Mouse (Mus musculus): ENCODE measurements around the gene Grb2. TPM values are rescaled to one million over a fixed set of nuclear protein-coding genes. Genes with fewer than 3 reads are reported as not detected.

Grb2 gene
- total RNA-seq, 2 experiments from 2014 or later = 56.4 to 65.7 TPM

DNA sequence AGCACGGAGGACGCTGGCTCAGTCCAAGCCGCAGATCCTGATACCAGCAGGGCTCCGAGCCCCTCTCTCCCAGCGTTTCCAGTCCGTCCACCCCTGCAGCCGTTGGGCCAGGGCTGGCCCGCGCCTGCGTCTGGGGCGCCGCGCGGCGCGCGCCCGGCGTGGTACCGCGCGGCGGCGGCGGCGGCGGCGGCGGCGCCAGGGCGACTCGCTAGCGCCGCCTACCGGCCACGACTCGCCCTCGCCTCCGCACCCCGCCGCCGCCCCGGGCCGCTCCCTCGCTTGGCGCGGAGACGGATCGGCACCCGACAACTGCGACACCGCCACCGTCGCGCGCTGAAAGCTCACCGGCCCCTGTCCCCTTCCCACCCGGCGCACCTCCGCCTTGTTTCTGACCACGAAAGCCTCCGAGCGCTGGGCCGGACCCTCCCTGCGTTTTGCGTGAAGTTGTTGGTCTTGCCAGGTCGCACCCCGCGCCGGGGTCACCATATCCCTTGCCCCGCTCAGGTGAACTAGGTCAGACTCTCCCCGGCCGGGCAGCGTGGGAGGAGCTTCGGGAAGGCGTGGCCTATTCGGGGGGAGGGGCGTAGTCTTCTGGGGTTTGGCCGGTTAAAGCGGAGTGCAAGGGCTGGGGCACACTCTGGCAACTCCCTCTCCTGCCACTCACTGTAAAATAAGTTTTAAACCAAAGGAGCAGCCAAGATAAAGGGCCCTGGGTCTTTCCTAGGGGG is 95.8 kb downstream of the Grb2 start, which contains the start of gene Mif4gd:
Gene Mif4gd (minus strand): TSS at position 560 of the 728 bp plus-strand sequence.
- DNase-seq = peak; percentile 89 to 94
- intact Hi-C loops (cut with DNase I) = loop anchor here (5.0 kb wide), 1 partner anchor 125 kb away; no protein-coding TSS in a partner anchor

DNA sequence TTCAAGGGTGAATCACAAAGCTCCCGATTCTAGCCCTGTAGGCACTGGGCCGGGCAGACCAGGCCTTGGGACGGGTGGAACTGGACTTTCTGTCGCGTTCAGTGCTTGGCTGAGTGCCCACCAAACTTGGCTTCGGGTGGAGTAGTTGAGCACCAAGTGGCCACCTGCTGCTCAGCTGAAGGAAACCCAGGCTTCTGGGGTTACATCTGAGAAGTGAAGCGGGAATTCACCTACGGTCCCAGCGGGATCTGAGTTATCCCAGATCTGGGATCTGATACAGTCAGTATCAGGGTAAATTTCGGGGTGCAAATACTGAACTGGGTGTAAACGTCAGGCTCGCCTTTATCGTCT is 96.4 kb downstream of the Grb2 start:
- intact Hi-C loops (cut with DNase I) = loop anchor here (5.0 kb wide), 1 partner anchor 125 kb away; no protein-coding TSS in a partner anchor
- peak; percentile 77 to 80 for DNase-seq

DNA sequence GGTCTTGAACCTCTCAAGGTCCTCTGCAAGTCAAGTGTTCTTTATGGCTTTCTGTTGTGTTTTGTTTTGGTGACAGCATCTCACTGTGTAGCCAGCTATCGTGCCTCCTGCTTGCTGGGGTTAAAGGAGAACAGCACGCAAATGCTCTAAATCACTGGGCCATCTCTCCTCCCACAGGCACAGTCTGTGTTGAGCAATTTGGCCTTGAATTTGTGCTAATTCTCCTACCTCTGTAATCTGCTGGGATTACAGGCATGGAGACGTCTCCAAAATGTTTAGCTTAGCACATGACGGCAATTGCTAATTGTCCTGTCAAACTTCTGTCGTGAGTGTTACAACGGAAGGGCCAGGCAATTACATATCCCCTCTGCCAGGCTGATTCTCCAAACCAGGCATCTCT is 97.2 kb downstream of the Grb2 start:
- no peak for DNase-seq
- intact Hi-C loops (cut with DNase I) = loop anchor here (5.0 kb wide), 1 partner anchor 124 kb away; no protein-coding TSS in a partner anchor

DNA sequence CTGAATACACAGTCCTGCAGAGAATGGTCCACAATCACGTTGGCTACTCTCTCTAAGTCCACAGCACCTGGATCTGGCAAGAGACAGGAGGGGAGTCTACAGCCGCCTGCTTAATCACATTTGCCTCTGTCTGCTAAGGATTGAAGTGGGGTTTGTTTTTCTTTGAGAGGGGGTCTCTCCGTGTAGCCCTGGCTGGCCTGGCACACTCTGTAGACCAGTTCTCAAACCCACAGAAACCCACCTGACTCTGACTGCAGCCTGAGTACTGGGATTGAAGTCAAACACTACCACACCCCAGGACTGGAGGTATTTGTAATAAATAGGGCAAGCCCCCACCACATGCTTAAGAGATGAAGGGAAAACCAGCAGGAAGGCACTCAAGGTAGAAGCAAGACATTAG is 98.8 kb downstream of the Grb2 start:
- intact Hi-C loops (cut with DNase I) = no loop called here
- no peak for DNase-seq

DNA sequence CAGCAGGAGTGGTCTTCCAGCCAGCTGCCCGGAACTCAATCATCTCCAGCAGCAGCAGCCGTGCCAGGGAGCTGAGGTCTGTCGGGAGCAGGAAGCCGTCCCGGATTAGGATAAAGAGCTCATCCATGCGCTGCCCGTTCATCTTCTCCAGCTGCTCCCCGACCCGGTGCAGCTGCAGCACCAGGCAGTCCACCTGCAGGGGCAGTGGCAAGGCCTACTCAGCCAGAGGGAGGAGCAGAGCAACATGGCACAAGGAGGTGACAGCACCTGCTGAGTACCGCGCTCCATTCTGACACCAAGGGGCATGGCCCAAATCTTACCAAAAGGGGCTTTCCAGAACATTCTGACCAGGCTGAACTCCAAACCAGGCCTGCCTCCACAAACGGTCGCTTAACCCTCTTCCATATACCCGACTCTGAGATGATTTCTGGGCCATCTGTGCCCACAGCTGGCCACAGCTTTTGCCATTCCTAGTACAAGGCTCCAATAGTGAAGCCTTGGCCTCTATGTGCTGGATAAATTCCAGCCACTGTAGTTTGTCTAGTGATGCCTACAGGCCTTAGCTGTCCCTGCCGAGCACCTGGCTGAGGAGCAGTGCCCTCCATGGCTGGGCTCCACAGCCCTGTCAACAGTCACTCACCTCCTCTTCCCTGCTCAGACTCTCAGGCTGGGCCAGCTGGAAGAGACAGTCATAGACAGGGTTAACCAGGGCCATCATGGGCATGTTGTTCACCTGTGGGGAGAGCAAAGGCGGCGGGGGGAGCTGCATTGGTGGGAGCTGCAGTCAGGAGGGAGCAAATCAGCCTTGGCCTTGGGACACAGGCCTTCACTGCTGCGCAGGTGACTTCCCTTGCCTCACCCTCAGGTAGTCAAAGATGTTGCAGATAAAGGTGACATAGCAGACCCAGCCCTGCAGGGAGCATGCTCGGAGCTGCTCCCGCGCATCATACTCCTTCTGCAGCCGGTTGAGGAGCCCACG is 99.7 kb downstream of the Grb2 start:
- no peak for DNase-seq
- intact Hi-C loops (cut with DNase I) = no loop called here

DNA sequence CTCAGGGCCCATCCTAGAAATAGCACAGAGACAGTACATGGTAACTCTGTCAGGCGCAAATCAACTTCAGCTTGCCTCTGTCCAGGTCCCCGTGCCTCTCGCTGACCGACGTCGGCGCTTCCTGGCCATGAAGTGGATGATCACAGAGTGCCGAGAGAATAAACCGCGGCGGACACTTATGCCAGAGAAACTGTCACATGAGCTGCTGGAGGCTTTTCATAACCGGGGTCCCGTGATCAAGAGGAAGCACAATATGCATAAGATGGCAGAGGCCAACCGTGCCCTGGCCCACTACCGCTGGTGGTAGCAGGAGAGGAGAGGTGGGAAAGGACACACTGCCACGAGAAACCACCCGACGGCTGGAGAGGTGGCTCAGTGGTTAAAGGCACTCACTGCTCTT is 101.7 kb downstream of the Grb2 start:
- intact Hi-C loops (cut with DNase I) = no loop called here
- no peak for DNase-seq

DNA sequence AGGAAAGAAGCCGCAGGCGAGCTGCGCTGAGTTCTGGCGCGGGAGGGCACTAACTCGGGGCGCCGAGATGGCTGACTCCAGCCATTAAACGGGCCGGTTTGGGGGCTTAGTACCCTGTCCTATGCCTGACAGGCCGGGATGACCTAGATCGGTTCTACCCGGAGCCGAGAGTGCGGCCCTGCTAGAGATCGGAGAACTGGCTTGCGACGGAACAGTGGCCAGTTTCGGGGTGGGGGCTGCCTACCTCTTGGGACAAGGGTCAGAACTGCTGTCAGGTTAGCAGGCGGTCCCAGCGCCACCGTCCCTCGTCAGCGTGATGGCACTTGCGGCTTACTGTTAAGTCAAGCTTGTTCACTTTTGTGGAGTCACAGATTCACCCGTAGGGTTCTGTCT is 104.1 kb downstream of the Grb2 start:
- no peak for DNase-seq
- intact Hi-C loops (cut with DNase I) = loop anchor here (5.0 kb wide), 1 partner anchor 37 kb away; no protein-coding TSS in a partner anchor

DNA sequence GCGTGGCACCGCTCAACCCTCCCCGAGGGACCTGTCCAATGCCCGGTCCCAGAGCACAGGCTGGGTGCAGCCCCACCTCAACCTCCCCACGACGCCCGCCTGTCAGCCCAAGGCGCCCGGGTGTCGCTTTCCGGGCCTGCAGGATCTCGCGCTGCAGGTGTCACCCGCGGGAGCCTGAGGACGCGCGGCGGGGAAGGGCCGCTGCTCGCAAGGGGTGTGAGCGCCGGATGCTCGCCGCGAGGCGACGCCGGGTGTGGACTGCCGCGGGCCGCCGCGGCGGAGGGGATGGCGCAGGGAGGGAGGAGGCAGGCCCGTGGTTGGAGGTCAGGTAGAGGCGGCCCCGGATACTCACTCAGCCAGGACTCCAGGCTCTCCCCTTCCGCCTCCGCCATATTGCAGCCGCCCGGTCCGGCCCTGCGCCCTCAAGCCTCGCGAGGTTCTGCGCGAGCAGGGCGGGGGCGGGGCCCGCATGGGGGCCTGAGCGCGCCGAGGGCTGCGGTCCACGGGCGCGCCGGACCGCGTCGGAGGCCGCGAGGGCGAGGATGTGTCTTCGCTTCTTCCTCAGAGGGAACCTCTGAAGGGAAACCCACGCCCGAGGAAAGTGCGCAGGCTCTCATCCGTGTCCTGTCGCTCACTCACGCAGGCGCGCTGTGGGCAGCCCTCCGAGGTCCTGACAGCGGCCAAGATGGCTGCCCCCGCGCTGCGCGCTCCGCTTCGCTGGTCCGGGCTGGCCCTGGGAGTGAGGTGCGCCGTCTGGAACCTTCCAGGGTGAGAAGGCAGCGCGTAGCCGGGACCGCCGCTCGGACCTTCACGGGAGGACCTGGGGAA is 104.7 kb downstream of the Grb2 start, which contains the start of the genes Mrps7 and Gga3:
Gene Mrps7 (plus strand): TSS at position 450 of the 828 bp plus-strand sequence.
Gene Gga3 (minus strand): TSS at position 576 of the 828 bp plus-strand sequence.
- peak; percentile 90 to 91 for DNase-seq
- intact Hi-C loops (cut with DNase I) = loop anchor here (5.0 kb wide), 1 partner anchor 36 kb away; no protein-coding TSS in a partner anchor

DNA sequence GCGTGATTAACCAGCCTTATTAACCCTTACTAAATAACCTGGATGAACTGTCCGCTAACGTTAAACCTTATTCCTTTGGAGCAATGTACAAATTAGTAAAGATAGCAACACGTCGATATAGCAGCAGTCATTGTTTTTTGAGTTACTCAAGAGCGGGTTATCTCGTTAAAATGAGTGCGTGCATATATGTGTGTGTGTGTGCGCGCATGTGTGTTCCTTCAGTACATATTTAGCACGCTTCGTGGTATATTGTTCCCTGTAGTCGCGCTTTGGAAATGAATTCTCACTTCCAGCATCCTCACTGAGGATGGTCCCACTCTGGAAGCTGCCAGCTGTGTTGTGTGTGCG is 105.3 kb downstream of the Grb2 start:
- DNase-seq = no peak
- intact Hi-C loops (cut with DNase I) = loop anchor here (5.0 kb wide), 1 partner anchor 36 kb away; no protein-coding TSS in a partner anchor

DNA sequence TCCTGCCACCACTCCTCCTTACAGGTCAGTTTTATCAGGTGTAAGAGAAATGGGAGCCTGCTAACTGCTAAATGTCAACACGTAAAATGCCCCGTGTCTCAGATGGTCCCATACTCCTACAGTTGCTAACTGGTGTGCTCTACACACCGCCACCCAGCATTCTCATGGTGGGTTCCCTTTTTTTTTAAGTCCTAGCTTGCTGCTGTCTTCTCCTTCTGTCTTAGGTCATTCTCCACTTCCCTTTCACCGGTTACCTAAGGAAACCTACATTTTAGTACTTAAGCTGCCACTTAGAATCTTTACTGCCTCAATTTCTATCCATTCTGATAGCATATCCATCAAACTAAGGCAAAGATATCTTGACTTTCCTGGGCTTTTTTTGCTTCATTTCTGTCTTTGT is 107.2 kb downstream of the Grb2 start:
- intact Hi-C loops (cut with DNase I) = loop anchor here (5.0 kb wide), 1 partner anchor 34 kb away; no protein-coding TSS in a partner anchor
- DNase-seq = no peak

DNA sequence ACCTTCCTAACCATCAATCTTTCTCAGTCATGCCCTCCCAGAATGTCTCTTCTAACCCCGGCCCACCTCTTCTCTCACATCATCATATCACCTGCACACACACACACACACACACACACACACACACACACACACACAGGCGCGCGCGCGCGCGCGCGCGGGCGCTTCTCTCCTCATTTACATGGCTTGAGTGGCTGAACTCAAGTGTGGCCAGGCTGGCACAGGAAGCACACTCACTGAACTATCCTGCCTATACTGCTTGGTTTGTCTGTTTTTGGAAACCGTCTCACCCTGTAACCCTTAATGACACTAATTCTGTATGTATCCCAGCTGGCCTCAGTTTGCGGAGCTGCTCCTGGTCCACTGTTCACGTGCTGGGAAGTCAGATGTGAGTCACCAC is 107.7 kb downstream of the Grb2 start:
- intact Hi-C loops (cut with DNase I) = loop anchor here (5.0 kb wide), 1 partner anchor 33 kb away; no protein-coding TSS in a partner anchor
- no peak for DNase-seq

DNA sequence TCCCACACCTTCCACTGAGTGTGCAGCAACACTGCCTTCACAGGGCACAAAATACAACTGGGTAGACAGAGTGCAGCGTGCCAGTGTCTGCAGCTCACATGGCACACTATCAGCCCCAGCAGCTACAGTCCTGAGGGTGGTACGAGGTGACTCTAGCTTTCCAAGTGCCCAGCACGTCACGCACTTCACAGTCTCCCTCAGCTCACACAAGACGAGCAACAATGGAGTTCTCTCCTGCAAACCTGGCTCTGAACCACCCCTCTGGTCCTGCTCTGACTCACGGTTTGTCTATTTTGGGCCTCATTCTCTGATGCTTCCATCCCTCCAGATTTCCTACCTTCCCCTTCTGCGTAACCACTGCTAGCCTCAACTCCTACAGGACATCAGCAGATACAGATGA is 108.7 kb downstream of the Grb2 start:
- intact Hi-C loops (cut with DNase I) = loop anchor here (5.0 kb wide), 1 partner anchor 32 kb away; no protein-coding TSS in a partner anchor
- no peak for DNase-seq

DNA sequence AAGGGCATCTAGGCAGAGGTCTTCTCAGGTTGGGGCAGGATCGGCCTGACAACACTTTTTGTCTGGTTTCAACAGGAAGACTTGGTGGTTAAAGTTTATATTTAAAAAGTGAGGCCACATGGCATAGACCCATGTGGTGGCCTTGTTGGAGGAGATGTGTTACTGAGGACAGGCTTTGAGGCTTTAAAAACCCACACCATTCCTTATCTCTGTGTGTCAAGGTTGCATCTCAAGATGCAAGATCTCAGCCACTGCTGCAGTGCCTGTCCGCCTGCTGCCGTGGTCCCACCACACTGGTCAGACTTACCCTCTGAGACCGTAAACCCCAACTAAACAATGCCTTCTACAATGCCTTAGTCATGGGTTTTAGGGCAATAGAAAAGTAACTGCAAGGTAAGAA is 110.1 kb downstream of the Grb2 start:
- intact Hi-C loops (cut with DNase I) = no loop called here
- no peak for DNase-seq

DNA sequence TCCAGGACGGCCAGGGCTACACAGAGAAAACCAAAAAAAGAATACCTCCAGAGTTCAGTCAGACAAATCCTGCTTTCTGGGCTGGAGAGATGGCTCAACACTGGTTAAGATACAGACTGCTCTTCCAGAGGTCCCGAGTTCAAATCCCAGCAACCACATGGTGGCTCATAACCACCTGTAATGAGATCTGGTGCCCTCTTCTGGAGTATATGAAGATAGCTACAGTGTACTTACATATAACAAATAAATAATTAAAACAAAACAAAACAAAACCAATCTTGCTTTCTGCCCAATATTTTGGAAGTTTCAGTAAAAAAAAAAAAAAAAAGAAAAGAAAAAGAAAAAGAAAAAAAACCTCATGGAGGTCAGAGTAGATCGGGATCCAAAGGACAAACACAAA is 113.2 kb downstream of the Grb2 start:
- intact Hi-C loops (cut with DNase I) = no loop called here
- DNase-seq = no peak

Other genes starting within 250 kb of the Grb2 start
- under 1 TPM in 1 of 2 experiments, not detected in 1; 0.61 TPM for gene Slc16a5, start 246.1 kb downstream of the Grb2 start, total RNA-seq (2021)
- 1 to 10 TPM in 1 of 2 experiments, under 1 TPM in 1; 0.89 to 1.2 TPM for gene Armc7, start 232.9 kb downstream of the Grb2 start, total RNA-seq (2021)
- 1 to 10 TPM; 6.5 to 9.2 TPM for gene Nt5c, start 216.7 kb downstream of the Grb2 start, total RNA-seq (2021)
- 10 to 100 TPM; 34.6 to 48.3 TPM for gene Jpt1, start 194.2 kb downstream of the Grb2 start, total RNA-seq (2021)
- gene Sumo2, start 172.3 kb downstream of the Grb2 start, total RNA-seq (2021) = 100 to 1,000 TPM; 107 to 124 TPM
- gene Nup85, start 144.2 kb downstream of the Grb2 start, total RNA-seq (2021) = 10 to 100 TPM; 15.8 to 20.8 TPM
- gene Mrps7, start 104.7 kb downstream of the Grb2 start, total RNA-seq (2021) = 10 to 100 TPM; 66.8 to 72.4 TPM
- gene Gga3, start 104.5 kb downstream of the Grb2 start, total RNA-seq (2021) = 10 to 100 TPM; 12.5 to 13.0 TPM
- gene Mif4gd, start 95.6 kb downstream of the Grb2 start, total RNA-seq (2021) = 10 to 100 TPM; 41.8 to 45.8 TPM
- 10 to 100 TPM; 44.4 to 46.8 TPM for gene Slc25a19, start 80.3 kb downstream of the Grb2 start, total RNA-seq (2021)
- 10 to 100 TPM; 73.1 to 79.5 TPM for gene Tmem94, start 56.8 kb upstream of the Grb2 start, total RNA-seq (2021)
- gene Caskin2, start 105.0 kb upstream of the Grb2 start, total RNA-seq (2021) = 10 to 100 TPM; 12.6 to 13.3 TPM
- gene Tsen54, start 106.1 kb upstream of the Grb2 start, total RNA-seq (2021) = 1 to 10 TPM; 4.6 to 6.0 TPM
- gene Llgl2, start 115.5 kb upstream of the Grb2 start, total RNA-seq (2021) = 1 to 10 TPM; 6.5 to 9.9 TPM
- not detected for gene Myo15b, start 149.8 kb upstream of the Grb2 start, total RNA-seq (2021)
- under 1 TPM; 0.46 to 0.84 TPM for gene Smim5, start 191.4 kb upstream of the Grb2 start, total RNA-seq (2021)
- gene Smim6, start 203.4 kb upstream of the Grb2 start, total RNA-seq (2021) = not detected
- 10 to 100 TPM; 11.5 to 11.6 TPM for gene Sap30bp, start 224.7 kb upstream of the Grb2 start, total RNA-seq (2021)
- 1 to 10 TPM; 4.5 to 6.9 TPM for gene Recql5, start 224.9 kb upstream of the Grb2 start, total RNA-seq (2021)